Mouse (Mus musculus): Measurements from ENCODE around the gene Olfr1176. TPM values are rescaled to one million over a fixed set of nuclear protein-coding genes. Genes with fewer than 3 reads are reported as not detected.

Gene Olfr1176
- not detected in 2 replicates for polyA plus RNA-seq (2015; fragmentation: Nextera tagmentation; extraction: Ambion mirVana)

DNA sequence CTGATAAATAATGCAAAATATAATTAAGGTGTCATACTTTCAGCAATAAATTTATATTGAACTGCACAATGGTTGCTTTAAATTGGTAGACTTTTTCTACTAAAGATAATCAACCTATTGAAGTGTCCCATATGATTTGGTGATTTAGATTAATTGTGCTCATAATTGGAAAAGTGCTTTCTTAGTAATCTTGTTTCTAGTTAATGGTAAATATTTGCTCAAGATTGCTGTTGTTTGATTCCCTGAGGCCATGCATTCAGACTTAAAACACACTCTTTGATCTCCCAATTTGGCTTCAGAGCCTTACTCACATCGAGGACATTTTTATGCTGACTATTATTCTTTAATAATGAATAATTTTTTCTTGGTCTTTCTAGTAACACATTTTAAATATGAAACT, at the start of gene Olfr1176:
Gene Olfr1176, plus strand, starts transcription at position 301 of the 400 bp plus-strand sequence.
- H3K9me3 ChIP-seq (ENCODE audit: control insufficient read depth, low read length) = no peaks in the 10 kb centered on the region
- no peak within 1 kb of the TSS for H3K4me2 ChIP-seq (ENCODE audit: low read depth, low read length)
- no peak within 1 kb of the TSS for H3K9ac ChIP-seq (ENCODE audit: low read depth, low read length)
- ATAC-seq = no peak
- H3K27me3 ChIP-seq (replicated peaks; ENCODE audit: control insufficient read depth, insufficient read depth, low read length) = no peaks in the 10 kb centered on the region
- H3K4me1 ChIP-seq (ENCODE audit: control insufficient read depth, insufficient read depth, low read length) = no peaks in the 10 kb centered on the region
- 63% methylated on average over 1 of the region's 1 CpGs for WGBS
- no peaks in the 10 kb centered on the region for H3K36me3 ChIP-seq (ENCODE audit: control insufficient read depth, insufficient read depth, low read length)
- no peak within 1 kb of the TSS for H3K27ac ChIP-seq (ENCODE audit: low read length)
- no peak within 1 kb of the TSS for H3K4me3 ChIP-seq (ENCODE audit: low read length)

- ATAC-seq = no peak
- no peak within 1 kb of the TSS for H3K27ac ChIP-seq (ENCODE audit: low read length)
- H3K4me3 ChIP-seq (ENCODE audit: low read length) = no peak within 1 kb of the TSS
- no peaks in the 10 kb centered on the region for H3K36me3 ChIP-seq (ENCODE audit: control insufficient read depth, insufficient read depth, low read length)
- H3K4me2 ChIP-seq (ENCODE audit: low read depth, low read length) = no peak within 1 kb of the TSS
- no peaks in the 10 kb centered on the region for H3K4me1 ChIP-seq (ENCODE audit: control insufficient read depth, insufficient read depth, low read length)
- no peaks in the 10 kb centered on the region for H3K27me3 ChIP-seq (replicated peaks; ENCODE audit: control insufficient read depth, insufficient read depth, low read length)
- no peak within 1 kb of the TSS for H3K9ac ChIP-seq (ENCODE audit: low read depth, low read length)
- H3K9me3 ChIP-seq (ENCODE audit: control insufficient read depth, low read length) = no peaks in the 10 kb centered on the region
- WGBS = 89% methylated on average over 4 of the region's 4 CpGs
Measured at GRCm38 (mm10) chr2:88315035-88315434, 21.5 kb upstream of the Olfr1176 start, which contains the start of gene Olfr1174-ps. Olfr1174-ps (minus strand) TSS chr2:88315135.

DNA sequence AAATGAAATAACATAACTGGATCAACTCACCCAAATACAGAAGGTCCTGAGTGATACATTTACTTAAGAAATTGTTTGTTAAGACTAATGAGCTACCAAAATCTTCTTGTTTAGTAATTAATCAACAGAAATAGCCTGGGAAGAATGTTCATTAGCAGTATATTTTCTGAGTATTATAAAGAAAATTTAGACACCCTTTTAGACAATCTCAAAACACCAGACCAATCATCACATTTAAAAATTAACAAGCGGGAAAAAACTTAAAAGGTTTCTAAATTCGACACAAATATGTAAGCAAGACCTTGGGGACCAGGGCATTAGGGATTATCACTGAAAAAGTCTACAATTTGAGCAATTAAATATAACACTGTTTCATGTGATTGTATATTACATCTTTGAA, 9.4 kb upstream of the Olfr1176 start, which contains the start of gene Olfr1175-ps:
Gene Olfr1175-ps, minus strand, starts transcription at position 101 of the 400 bp plus-strand sequence.
- WGBS = 82% methylated on average over 2 of the region's 2 CpGs

DNA sequence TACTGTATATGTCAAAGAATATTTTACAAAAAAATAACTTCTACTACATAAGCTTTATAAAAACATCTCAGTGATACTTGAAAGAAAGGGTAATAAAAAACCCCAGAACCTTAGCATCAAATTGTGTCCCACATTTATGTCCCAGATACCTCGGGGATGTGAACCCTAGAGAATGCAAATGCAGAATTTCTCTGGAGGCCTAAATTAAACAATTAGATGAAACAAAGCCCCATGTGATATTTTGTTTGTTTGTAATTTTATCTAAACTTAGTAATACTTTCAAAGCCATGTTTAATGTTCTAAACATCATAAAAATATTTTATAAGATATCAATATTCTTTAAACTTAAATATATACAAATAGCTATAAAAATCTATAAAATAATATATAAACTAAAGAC, 9.9 kb downstream of the Olfr1176 start, which contains the start of gene Olfr1177-ps:
Gene Olfr1177-ps, minus strand, starts transcription at position 101 of the 400 bp plus-strand sequence.
- H3K9ac ChIP-seq (ENCODE audit: low read depth, low read length) = no peak within 1 kb of the TSS
- H3K27me3 ChIP-seq (replicated peaks; ENCODE audit: control insufficient read depth, insufficient read depth, low read length) = no peaks in the 10 kb centered on the region
- H3K4me3 ChIP-seq (ENCODE audit: low read length) = no peak within 1 kb of the TSS
- H3K9me3 ChIP-seq (ENCODE audit: control insufficient read depth, low read length) = no peaks in the 10 kb centered on the region
- H3K4me1 ChIP-seq (ENCODE audit: control insufficient read depth, insufficient read depth, low read length) = no peaks in the 10 kb centered on the region
- WGBS = 77% methylated on average over 1 of the region's 1 CpGs
- H3K27ac ChIP-seq (ENCODE audit: low read length) = no peak within 1 kb of the TSS
- H3K4me2 ChIP-seq (ENCODE audit: low read depth, low read length) = no peak within 1 kb of the TSS
- no peaks in the 10 kb centered on the region for H3K36me3 ChIP-seq (ENCODE audit: control insufficient read depth, insufficient read depth, low read length)
- ATAC-seq = no peak

More for the DNA sequence above, 9.4 kb upstream of the Olfr1176 start, which contains the start of gene Olfr1175-ps:
- Histone ChIP-seq H3K27me3 (replicated peaks; ENCODE audit: control insufficient read depth, insufficient read depth, low read length) (no peaks in the 10 kb centered on the region), H3K4me2 (ENCODE audit: low read depth, low read length) (no peak within 1 kb of the TSS), H3K36me3 (ENCODE audit: control insufficient read depth, insufficient read depth, low read length) (no peaks in the 10 kb centered on the region), H3K4me1 (ENCODE audit: control insufficient read depth, insufficient read depth, low read length) (no peaks in the 10 kb centered on the region), H3K4me3 (ENCODE audit: low read length) (no peak within 1 kb of the TSS), H3K9me3 (ENCODE audit: control insufficient read depth, low read length) (no peaks in the 10 kb centered on the region), H3K9ac (ENCODE audit: low read depth, low read length) (no peak within 1 kb of the TSS), H3K27ac (ENCODE audit: low read length) (no peak within 1 kb of the TSS)
- ATAC-seq = no peak

DNA sequence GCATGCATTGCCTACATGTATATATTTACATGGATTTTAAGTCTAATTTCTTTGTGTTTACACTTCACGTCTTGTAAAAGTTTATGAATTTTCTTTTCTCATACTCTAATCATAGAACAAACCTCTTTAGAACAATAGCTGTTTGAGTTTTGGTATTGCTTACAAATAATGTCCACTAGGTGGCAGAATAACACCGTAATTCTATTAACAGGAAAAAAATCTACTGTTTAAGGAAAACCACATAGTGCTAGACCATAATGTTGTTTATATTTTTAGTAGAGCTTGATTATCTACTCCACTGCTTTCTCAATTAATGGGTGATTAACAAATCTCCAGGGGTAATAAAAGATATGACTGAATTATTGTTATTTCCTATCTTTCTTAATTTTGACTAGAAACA, 19.8 kb downstream of the Olfr1176 start:
- H3K4me2 ChIP-seq (ENCODE audit: low read depth, low read length) = no peak overlapping the region
- H3K27ac ChIP-seq (ENCODE audit: low read length) = no peak overlapping the region
- no peak overlapping the region for H3K4me3 ChIP-seq (ENCODE audit: low read length)
- no peaks in the 10 kb centered on the region for H3K9me3 ChIP-seq (ENCODE audit: control insufficient read depth, low read length)
- no peak overlapping the region for H3K9ac ChIP-seq (ENCODE audit: low read depth, low read length)
- 6% methylated on average over 2 of the region's 2 CpGs for WGBS
- H3K4me1 ChIP-seq (ENCODE audit: control insufficient read depth, insufficient read depth, low read length) = no peaks in the 10 kb centered on the region
- no peak for ATAC-seq
- H3K27me3 ChIP-seq (replicated peaks; ENCODE audit: control insufficient read depth, insufficient read depth, low read length) = no peaks in the 10 kb centered on the region
- H3K36me3 ChIP-seq (ENCODE audit: control insufficient read depth, insufficient read depth, low read length) = no peaks in the 10 kb centered on the region

- H3K9me3 ChIP-seq (ENCODE audit: control insufficient read depth, low read length) = no peaks in the 10 kb centered on the region
- H3K4me2 ChIP-seq (ENCODE audit: low read depth, low read length) = no peak within 1 kb of the TSS
- no peak within 1 kb of the TSS for H3K27ac ChIP-seq (ENCODE audit: low read length)
- H3K9ac ChIP-seq (ENCODE audit: low read depth, low read length) = no peak within 1 kb of the TSS
- no peak within 1 kb of the TSS for H3K4me3 ChIP-seq (ENCODE audit: low read length)
- 89% methylated on average over 1 of the region's 1 CpGs for WGBS
- H3K36me3 ChIP-seq (ENCODE audit: control insufficient read depth, insufficient read depth, low read length) = no peaks in the 10 kb centered on the region
- no peaks in the 10 kb centered on the region for H3K4me1 ChIP-seq (ENCODE audit: control insufficient read depth, insufficient read depth, low read length)
- ATAC-seq = no peak
- no peaks in the 10 kb centered on the region for H3K27me3 ChIP-seq (replicated peaks; ENCODE audit: control insufficient read depth, insufficient read depth, low read length)
Measured at GRCm38 (mm10) chr2:88386762-88387161, 50.2 kb downstream of the Olfr1176 start, which contains the start of gene Olfr1178. Olfr1178 (plus strand) TSS chr2:88387062.

Other genes with a start within 250 kb of the Olfr1176 start
- not detected in 2 replicates for gene Olfr1164, start 242.8 kb upstream of the Olfr1176 start, polyA plus RNA-seq (2015; fragmentation: Nextera tagmentation; extraction: Ambion mirVana)
- gene Olfr1166, start 208.4 kb upstream of the Olfr1176 start, polyA plus RNA-seq (2015; fragmentation: Nextera tagmentation; extraction: Ambion mirVana) = not detected in 2 replicates
- gene Olfr1167, start 181.5 kb upstream of the Olfr1176 start, polyA plus RNA-seq (2015; fragmentation: Nextera tagmentation; extraction: Ambion mirVana) = not detected in 2 replicates
- not detected in 2 replicates for gene Olfr1168, start 154.8 kb upstream of the Olfr1176 start, polyA plus RNA-seq (2015; fragmentation: Nextera tagmentation; extraction: Ambion mirVana)
- not detected in 2 replicates for gene Olfr1170, start 108.4 kb upstream of the Olfr1176 start, polyA plus RNA-seq (2015; fragmentation: Nextera tagmentation; extraction: Ambion mirVana)
- gene Olfr1173, start 56.8 kb upstream of the Olfr1176 start, polyA plus RNA-seq (2015; fragmentation: Nextera tagmentation; extraction: Ambion mirVana) = not detected in 2 replicates
- 0.11 TPM in 1 of 2 replicates, not detected in the other for gene Olfr1174-ps, start 21.6 kb upstream of the Olfr1176 start, polyA plus RNA-seq (2015; fragmentation: Nextera tagmentation; extraction: Ambion mirVana)
- gene Olfr1175-ps, start 9.5 kb upstream of the Olfr1176 start, polyA plus RNA-seq (2015; fragmentation: Nextera tagmentation; extraction: Ambion mirVana) = not detected in 2 replicates
- gene Olfr1177-ps, start 9.8 kb downstream of the Olfr1176 start, polyA plus RNA-seq (2015; fragmentation: Nextera tagmentation; extraction: Ambion mirVana) = not detected in 2 replicates
- gene Olfr1178, start 50.3 kb downstream of the Olfr1176 start, polyA plus RNA-seq (2015; fragmentation: Nextera tagmentation; extraction: Ambion mirVana) = not detected in 2 replicates
- gene Olfr1179, start 69.7 kb downstream of the Olfr1176 start, polyA plus RNA-seq (2015; fragmentation: Nextera tagmentation; extraction: Ambion mirVana) = not detected in 2 replicates
- gene Olfr1180, start 82.4 kb downstream of the Olfr1176 start, polyA plus RNA-seq (2015; fragmentation: Nextera tagmentation; extraction: Ambion mirVana) = not detected in 2 replicates
- gene Olfr1181, start 89.5 kb downstream of the Olfr1176 start, polyA plus RNA-seq (2015; fragmentation: Nextera tagmentation; extraction: Ambion mirVana) = not detected in 2 replicates
- gene Gm13757, start 112.4 kb downstream of the Olfr1176 start, polyA plus RNA-seq (2015; fragmentation: Nextera tagmentation; extraction: Ambion mirVana) = not detected in 2 replicates
- gene Olfr1183, start 118.1 kb downstream of the Olfr1176 start, polyA plus RNA-seq (2015; fragmentation: Nextera tagmentation; extraction: Ambion mirVana) = not detected in 2 replicates
- gene Olfr1184, start 146.9 kb downstream of the Olfr1176 start, polyA plus RNA-seq (2015; fragmentation: Nextera tagmentation; extraction: Ambion mirVana) = not detected in 2 replicates
- gene Olfr1185-ps1, start 156.6 kb downstream of the Olfr1176 start, polyA plus RNA-seq (2015; fragmentation: Nextera tagmentation; extraction: Ambion mirVana) = not detected in 2 replicates
- gene Olfr1186, start 181.8 kb downstream of the Olfr1176 start, polyA plus RNA-seq (2015; fragmentation: Nextera tagmentation; extraction: Ambion mirVana) = not detected in 2 replicates
- gene Olfr1188, start 220.2 kb downstream of the Olfr1176 start, polyA plus RNA-seq (2015; fragmentation: Nextera tagmentation; extraction: Ambion mirVana) = not detected in 2 replicates
- gene Olfr1189, start 249.7 kb downstream of the Olfr1176 start, polyA plus RNA-seq (2015; fragmentation: Nextera tagmentation; extraction: Ambion mirVana) = not detected in 2 replicates